Mouse (Mus musculus) B cell, adult (primary cell): Measurements from ENCODE around the gene Gm21094. TPM values are rescaled to one million over a fixed set of nuclear protein-coding genes. Genes with fewer than 3 reads are reported as not detected.

Source experiments
- total RNA-seq: library from RNA; stranded (reverse); gene quantifications from 4 replicates; pipeline ENCODE4 v1.2.4, GENCODE M21; 2023; ENCODE audit not compliant: inconsistent age

Gm21094 gene
- not detected in 4 replicates for total RNA-seq

GRCm38 (mm10) chrY:32620343-32620742 lies at the start of gene Gm21094:
TSS of gene Gm21094 (minus strand) at chrY:32620443.

